Mouse (Mus musculus): Measurements from ENCODE around the gene Atp5h. TPM values are rescaled to one million over a fixed set of nuclear protein-coding genes. Genes with fewer than 3 reads are reported as not detected.

The Atp5h gene
- polyA plus RNA-seq, 1 experiment = 521 TPM

- no peaks in the 10 kb centered on the region for H3K4me1 ChIP-seq (ENCODE audit: control insufficient read depth, insufficient read depth, low read length)
- no peak for TF ChIP-seq CTCF (IDR thresholded peaks at IDR 0.05; ENCODE audit: control insufficient read depth, insufficient read depth, low read length)
- no peak for TF ChIP-seq POLR2A (IDR thresholded peaks at IDR 0.05; ENCODE audit: borderline replicate concordance, control insufficient read depth, low read depth, low read length)
- 86% methylated on average over 11 of the region's 11 CpGs for WGBS
- no peak overlapping the region for H3K27ac ChIP-seq (ENCODE audit: control insufficient read depth, insufficient read depth, low read depth, low read length, poor library complexity)
- no peak overlapping the region for H3K4me3 ChIP-seq (replicated peaks; ENCODE audit: control insufficient read depth, low read depth, low read length)
Measured at GRCm38 (mm10) chr11:115447321-115447885, 27.6 kb upstream of the Atp5h start.

DNA sequence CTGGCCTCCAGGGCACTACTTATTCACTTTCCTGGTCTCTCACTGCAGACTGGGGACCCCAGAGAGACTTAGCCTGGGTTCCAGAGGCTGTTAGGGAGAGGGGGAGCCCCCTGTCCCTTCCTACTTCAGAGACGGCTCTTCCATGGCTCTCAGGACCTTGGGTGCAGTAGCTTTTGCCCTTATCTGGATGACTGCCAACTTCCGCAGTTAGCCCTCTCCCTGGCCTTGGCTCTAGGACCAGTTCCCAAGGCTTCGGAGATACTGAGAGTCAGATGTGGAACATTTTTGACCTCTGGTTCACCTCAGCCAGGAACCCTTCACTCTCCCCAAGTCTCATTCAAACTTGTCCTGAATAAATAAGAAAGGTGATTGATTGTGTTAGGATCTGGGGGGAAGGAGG lies 27.1 kb upstream of the Atp5h start:
- Histone ChIP-seq H3K4me1 (ENCODE audit: control insufficient read depth, insufficient read depth, low read length) (no peaks in the 10 kb centered on the region), H3K27ac (ENCODE audit: control insufficient read depth, insufficient read depth, low read depth, low read length, poor library complexity) (no peak overlapping the region), H3K4me3 (replicated peaks; ENCODE audit: control insufficient read depth, low read depth, low read length) (no peak overlapping the region)
- WGBS = 77% methylated on average over 3 of the region's 3 CpGs
- TF ChIP-seq POLR2A (IDR thresholded peaks at IDR 0.05; ENCODE audit: borderline replicate concordance, control insufficient read depth, low read depth, low read length) = no peak
- TF ChIP-seq CTCF (IDR thresholded peaks at IDR 0.05; ENCODE audit: control insufficient read depth, insufficient read depth, low read length) = no peak

- no peak for TF ChIP-seq POLR2A (IDR thresholded peaks at IDR 0.05; ENCODE audit: borderline replicate concordance, control insufficient read depth, low read depth, low read length)
- TF ChIP-seq CTCF (IDR thresholded peaks at IDR 0.05; ENCODE audit: control insufficient read depth, insufficient read depth, low read length) = no peak
- no peak overlapping the region for H3K4me3 ChIP-seq (replicated peaks; ENCODE audit: control insufficient read depth, low read depth, low read length)
- WGBS = 72% methylated on average over 15 of the region's 15 CpGs
- no peak overlapping the region for H3K27ac ChIP-seq (ENCODE audit: control insufficient read depth, insufficient read depth, low read depth, low read length, poor library complexity)
- no peaks in the 10 kb centered on the region for H3K4me1 ChIP-seq (ENCODE audit: control insufficient read depth, insufficient read depth, low read length)
Measured at GRCm38 (mm10) chr11:115441417-115441816, 21.7 kb upstream of the Atp5h start.

GRCm38 (mm10) chr11:115439906-115440595 lies 20.3 kb upstream of the Atp5h start, which contains the start of gene Trim80:
Gene Trim80 (plus strand): TSS chr11:115440545.
- Histone ChIP-seq H3K27ac (ENCODE audit: control insufficient read depth, insufficient read depth, low read depth, low read length, poor library complexity) (no peak within 1 kb of the TSS), H3K4me3 (replicated peaks; ENCODE audit: control insufficient read depth, low read depth, low read length) (no peak within 1 kb of the TSS), H3K4me1 (ENCODE audit: control insufficient read depth, insufficient read depth, low read length) (no peaks in the 10 kb centered on the region)
- 87% methylated on average over 9 of the region's 9 CpGs for WGBS
- peak; percentile 38; the same call in 1 of the 2 replicates for TF ChIP-seq CTCF (IDR thresholded peaks at IDR 0.05; ENCODE audit: control insufficient read depth, insufficient read depth, low read length)
- TF ChIP-seq POLR2A (IDR thresholded peaks at IDR 0.05; ENCODE audit: borderline replicate concordance, control insufficient read depth, low read depth, low read length) = no peak

DNA sequence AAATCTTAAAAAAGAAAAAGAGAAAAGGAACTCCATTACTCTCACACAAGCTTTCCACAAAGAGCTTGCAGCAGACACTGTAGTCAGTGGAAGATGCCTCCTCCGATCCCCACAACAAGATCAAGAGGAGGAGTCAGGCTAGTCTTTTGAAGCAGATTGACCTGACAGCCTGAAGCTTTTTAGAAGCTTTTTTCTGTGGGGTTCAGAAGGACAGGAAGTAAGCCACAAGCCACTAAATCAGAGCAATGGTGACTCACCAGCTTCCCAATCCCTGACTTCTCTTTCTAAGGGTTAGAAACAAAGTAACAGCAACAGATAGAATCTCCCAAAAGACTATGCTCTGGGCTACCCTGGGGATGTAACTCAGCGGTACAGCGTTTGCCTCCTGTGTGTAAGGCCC lies 19.6 kb upstream of the Atp5h start:
- Histone ChIP-seq H3K4me1 (ENCODE audit: control insufficient read depth, insufficient read depth, low read length) (no peaks in the 10 kb centered on the region), H3K27ac (ENCODE audit: control insufficient read depth, insufficient read depth, low read depth, low read length, poor library complexity) (no peak overlapping the region), H3K4me3 (replicated peaks; ENCODE audit: control insufficient read depth, low read depth, low read length) (no peak overlapping the region)
- WGBS = 65% methylated on average over 3 of the region's 3 CpGs
- TF ChIP-seq CTCF (IDR thresholded peaks at IDR 0.05; ENCODE audit: control insufficient read depth, insufficient read depth, low read length) (no peak), POLR2A (IDR thresholded peaks at IDR 0.05; ENCODE audit: borderline replicate concordance, control insufficient read depth, low read depth, low read length) (no peak)

GRCm38 (mm10) chr11:115437571-115438122 lies 17.9 kb upstream of the Atp5h start:
- WGBS = 64% methylated on average over 5 of the region's 5 CpGs
- TF ChIP-seq POLR2A (IDR thresholded peaks at IDR 0.05; ENCODE audit: borderline replicate concordance, control insufficient read depth, low read depth, low read length) (no peak), CTCF (IDR thresholded peaks at IDR 0.05; ENCODE audit: control insufficient read depth, insufficient read depth, low read length) (no peak)

DNA sequence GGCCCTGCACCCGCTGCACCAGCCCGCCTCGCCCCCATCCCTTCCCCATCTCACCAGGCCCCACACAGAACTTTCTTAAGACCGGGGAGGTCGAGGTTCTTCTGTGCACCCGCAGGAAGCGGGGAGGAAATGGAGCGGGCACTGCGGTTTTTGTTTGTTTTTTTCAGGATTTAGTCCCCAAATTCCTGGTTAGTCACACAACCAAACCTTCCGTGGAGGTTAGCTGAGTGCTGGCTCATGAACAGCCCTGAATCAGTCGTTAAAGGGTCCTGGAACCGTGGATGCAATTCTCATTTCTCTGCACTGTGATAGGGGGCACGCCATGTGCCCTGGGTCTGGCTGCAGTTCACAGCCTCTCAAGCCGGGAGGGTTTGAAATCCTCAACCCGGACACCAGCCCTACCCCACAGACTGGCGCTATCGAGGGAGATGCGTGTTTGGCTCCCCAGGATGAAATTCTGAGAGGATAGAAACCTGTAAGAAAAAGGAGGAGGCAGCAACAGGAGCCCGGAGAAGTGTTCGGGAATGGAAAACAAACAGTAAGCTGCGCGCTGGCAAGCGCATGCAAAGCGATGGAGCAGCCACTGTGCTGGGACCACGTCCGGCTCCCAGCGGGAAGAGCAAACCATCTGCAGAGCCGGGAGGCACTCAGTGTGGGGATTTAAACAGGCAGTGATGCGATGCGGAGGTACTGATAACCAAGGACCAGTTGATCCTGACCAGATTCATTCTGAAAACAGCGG lies 16.0 kb upstream of the Atp5h start:
- no peaks in the 10 kb centered on the region for H3K4me1 ChIP-seq (ENCODE audit: control insufficient read depth, insufficient read depth, low read length)
- no peak for TF ChIP-seq POLR2A (IDR thresholded peaks at IDR 0.05; ENCODE audit: borderline replicate concordance, control insufficient read depth, low read depth, low read length)
- no peak for TF ChIP-seq CTCF (IDR thresholded peaks at IDR 0.05; ENCODE audit: control insufficient read depth, insufficient read depth, low read length)
- WGBS = 18% methylated on average over 31 of the region's 31 CpGs
- no peak overlapping the region for H3K27ac ChIP-seq (ENCODE audit: control insufficient read depth, insufficient read depth, low read depth, low read length, poor library complexity)
- no peak overlapping the region for H3K4me3 ChIP-seq (replicated peaks; ENCODE audit: control insufficient read depth, low read depth, low read length)

More at GRCm38 (mm10) chr11:115437571-115438122, 17.9 kb upstream of the Atp5h start:
- Histone ChIP-seq H3K4me3 (replicated peaks; ENCODE audit: control insufficient read depth, low read depth, low read length) (no peak overlapping the region), H3K4me1 (ENCODE audit: control insufficient read depth, insufficient read depth, low read length) (no peaks in the 10 kb centered on the region), H3K27ac (ENCODE audit: control insufficient read depth, insufficient read depth, low read depth, low read length, poor library complexity) (no peak overlapping the region)

DNA sequence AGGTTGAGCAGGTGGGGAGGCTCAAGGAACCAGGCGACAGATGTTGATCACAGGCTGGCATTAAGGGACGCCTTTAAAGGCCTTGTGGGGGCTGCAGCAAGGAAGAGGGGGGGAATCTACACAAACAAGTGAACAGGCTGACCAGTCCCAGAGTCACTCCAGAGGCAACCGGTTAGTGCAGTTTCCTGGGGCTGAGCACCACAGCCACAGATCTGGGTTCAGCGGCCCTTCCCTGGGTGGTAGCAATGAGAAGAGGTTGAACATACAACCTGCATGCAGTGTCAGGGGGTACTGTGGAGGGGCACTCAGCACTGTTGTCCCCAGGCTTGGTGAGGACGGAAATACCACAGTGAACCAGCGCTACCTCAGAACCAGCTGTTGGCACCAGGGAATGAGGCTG lies 13.6 kb upstream of the Atp5h start:
- Histone ChIP-seq H3K4me3 (replicated peaks; ENCODE audit: control insufficient read depth, low read depth, low read length) (no peak overlapping the region), H3K27ac (ENCODE audit: control insufficient read depth, insufficient read depth, low read depth, low read length, poor library complexity) (no peak overlapping the region), H3K4me1 (ENCODE audit: control insufficient read depth, insufficient read depth, low read length) (no peaks in the 10 kb centered on the region)
- WGBS = 86% methylated on average over 6 of the region's 6 CpGs
- no peak for TF ChIP-seq POLR2A (IDR thresholded peaks at IDR 0.05; ENCODE audit: borderline replicate concordance, control insufficient read depth, low read depth, low read length)
- TF ChIP-seq CTCF (IDR thresholded peaks at IDR 0.05; ENCODE audit: control insufficient read depth, insufficient read depth, low read length) = no peak

Data from bone marrow, adult 2 months (tissue).